Mouse (Mus musculus): ENCODE data around the gene Esyt2.

DNA sequence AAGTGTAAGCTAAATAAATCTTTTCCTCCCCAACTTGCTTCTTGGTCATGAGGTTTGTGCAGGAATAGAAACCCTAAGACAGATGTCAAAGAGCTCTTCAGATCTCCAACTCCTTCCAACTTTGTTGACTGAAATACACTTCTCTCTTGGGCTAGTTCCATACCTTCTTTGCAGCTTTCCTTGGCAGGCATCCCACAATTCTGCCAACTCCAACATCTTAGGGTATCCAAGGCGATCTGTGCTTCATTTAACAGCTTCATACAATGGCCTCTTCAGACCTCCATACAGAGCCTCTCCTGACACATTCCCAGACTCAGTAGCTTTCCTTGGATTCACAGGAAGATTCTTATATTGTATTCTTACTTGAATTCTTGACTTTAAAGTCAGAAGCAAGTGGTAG is 7.3 kb upstream of the Esyt2 start:
- no peak for TF ChIP-seq CTCF (IDR thresholded peaks at IDR 0.05; ENCODE audit: borderline replicate concordance, control insufficient read depth, extremely low read depth, insufficient read depth, low read length, poor library complexity)
- no peak for TF ChIP-seq POLR2A (IDR thresholded peaks at IDR 0.05; ENCODE audit: control insufficient read depth, extremely low read depth, insufficient read depth, low read length, poor library complexity)
